Mouse (Mus musculus) kidney, postnatal 0 days (tissue): Measurements from ENCODE around the gene Olfr301. TPM values are rescaled to one million over a fixed set of nuclear protein-coding genes. Genes with fewer than 3 reads are reported as not detected.

Source experiments
- ATAC-seq: fragments of 200-750 bp; cut with Nextera tagmentation; replicated peaks from 2 replicates; pipeline ENCODE4 v1.8.0; 2017; ENCODE audit warnings: low read depth, moderate number of reproducible peaks, moderate TSS enrichment, moderate library complexity; ENCODE audit not compliant: low FRiP score
- DNase-seq: peaks from one replicate; pipeline ENCODE4 v3.0.0-alpha.2; 2016; ENCODE audit warnings: low spot score
- H3K27ac ChIP-seq: fragments of 300-500 bp; sonication (generic); 2 replicates; pipeline ENCODE4 v1.5.1; 2014; ENCODE audit warnings: mild to moderate bottlenecking
- H3K27me3 ChIP-seq: fragments of 300-500 bp; sonication (generic); 2 replicates; pipeline ENCODE4 v1.6.1; 2014; ENCODE audit warnings: low read length, mixed read lengths; ENCODE audit not compliant: insufficient read depth
- H3K36me3 ChIP-seq: fragments of 300-500 bp; sonication (generic); 2 replicates; pipeline ENCODE4 v1.6.1; 2014; ENCODE audit warnings: low read length, mixed read lengths; ENCODE audit not compliant: insufficient read depth
- H3K4me1 ChIP-seq: fragments of 300-500 bp; sonication (generic); replicated peaks from 2 replicates; pipeline ENCODE4 v1.6.1; 2014; ENCODE audit warnings: antibody characterized with exemption, low read length, mixed read lengths; ENCODE audit not compliant: insufficient read depth
- H3K4me2 ChIP-seq: fragments of 300-500 bp; sonication (generic); 2 replicates; pipeline ENCODE4 v1.6.1; 2014; ENCODE audit warnings: mild to moderate bottlenecking, low read length, moderate library complexity, mixed read lengths
- H3K4me3 ChIP-seq: fragments of 300-500 bp; sonication (generic); replicated peaks from 2 replicates; pipeline ENCODE4 v1.5.1; 2014; ENCODE audit warnings: low read depth, low read length
- H3K9ac ChIP-seq: fragments of 300-500 bp; sonication (generic); 2 replicates; pipeline ENCODE4 v1.6.1; 2014; ENCODE audit warnings: low read depth, low read length
- H3K9me3 ChIP-seq: fragments of 300-500 bp; sonication (generic); replicated peaks from 2 replicates; pipeline ENCODE4 v1.6.1; 2016; ENCODE audit warnings: low read length, inconsistent platforms, mixed read lengths
- CTCF ChIP-seq: IDR thresholded peaks from 2 replicates; pipeline ENCODE4 v1.5.1; 2016; ENCODE audit warnings: antibody characterized with exemption, low read depth, mild to moderate bottlenecking, moderate library complexity
- WGBS: fragments of 180-500 bp; shearing (Covaris S2); extraction: QIAGEN DNeasy Blood & Tissue Kit; methylation state at CpG from one replicate; pipeline ENCODE4 v1.1.7; 2014; 5-methylcytosine and 5-hydroxymethylcytosine counted together
- polyA plus RNA-seq: library from polyadenylated mRNA; unstranded; fragments of >200 nt; fragmentation: Nextera tagmentation; extraction: Ambion mirVana; gene quantifications from 2 replicates; pipeline ENCODE4 v1.2.1, GENCODE M21; 2015

Gene Olfr301
- not detected in 2 replicates for polyA plus RNA-seq

DNA sequence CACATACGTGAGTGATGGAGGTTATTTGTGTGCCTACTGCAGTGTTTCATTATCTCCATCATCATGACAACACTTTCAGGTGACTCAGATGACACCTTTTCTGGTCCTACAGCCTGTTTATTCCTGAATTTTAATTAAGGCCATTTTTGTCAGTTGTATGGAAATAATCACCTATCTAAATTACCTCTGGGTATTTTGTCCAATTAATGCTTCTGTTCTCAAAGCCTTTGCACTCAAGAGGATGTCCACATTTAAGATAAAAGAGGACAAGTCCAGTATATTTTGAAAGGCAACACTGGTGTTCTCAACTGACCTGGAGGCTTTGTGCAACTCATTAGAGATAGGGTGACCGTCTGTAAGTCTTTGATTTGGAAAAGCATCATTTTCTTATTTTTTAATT, at the start of gene Olfr301:
Olfr301 (plus strand) TSS at position 301 of the 400 bp plus-strand sequence.
- no peak for DNase-seq
- Histone ChIP-seq H3K9me3 (no peaks in the 10 kb centered on the region), H3K27ac (no peak within 1 kb of the TSS), H3K4me2 (no peak within 1 kb of the TSS), H3K36me3 (no peaks in the 10 kb centered on the region), H3K4me1 (no peaks in the 10 kb centered on the region), H3K9ac (no peak within 1 kb of the TSS), H3K27me3 (no peaks in the 10 kb centered on the region), H3K4me3 (no peak within 1 kb of the TSS)
- no peak for ATAC-seq
- no peak for TF ChIP-seq CTCF
- WGBS: 85% methylated on average over 2 of the region's 2 CpGs

DNA sequence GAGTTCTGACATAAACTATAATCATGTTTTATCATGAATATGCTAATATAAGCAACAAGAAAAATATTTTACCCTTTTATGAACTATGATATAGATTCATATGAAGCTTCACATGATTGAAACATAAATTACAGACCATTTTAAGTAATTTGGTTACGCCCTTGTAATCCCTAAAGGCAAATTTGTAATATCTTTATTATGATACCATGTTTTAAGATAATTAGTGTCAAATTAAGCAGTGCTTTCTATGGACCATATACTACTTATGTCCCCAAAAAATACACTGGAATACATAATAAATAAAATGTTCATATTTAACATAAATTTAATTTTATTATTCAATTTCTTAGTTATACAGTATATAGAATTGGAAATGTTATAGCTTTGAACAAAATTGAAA, 36.8 kb upstream of the Olfr301 start, which contains the start of gene Olfr305:
Olfr305 (minus strand) TSS at position 101 of the 400 bp plus-strand sequence.
- 74% methylated on average over 1 of the region's 1 CpGs for WGBS
- Histone ChIP-seq H3K27me3 (no peaks in the 10 kb centered on the region), H3K4me1 (no peaks in the 10 kb centered on the region), H3K4me3 (no peak within 1 kb of the TSS), H3K9me3 (no peaks in the 10 kb centered on the region), H3K36me3 (no peaks in the 10 kb centered on the region), H3K9ac (no peak within 1 kb of the TSS), H3K27ac (no peak within 1 kb of the TSS), H3K4me2 (no peak within 1 kb of the TSS)
- DNase-seq (no peak), ATAC-seq (no peak)
- no peak for TF ChIP-seq CTCF

DNA sequence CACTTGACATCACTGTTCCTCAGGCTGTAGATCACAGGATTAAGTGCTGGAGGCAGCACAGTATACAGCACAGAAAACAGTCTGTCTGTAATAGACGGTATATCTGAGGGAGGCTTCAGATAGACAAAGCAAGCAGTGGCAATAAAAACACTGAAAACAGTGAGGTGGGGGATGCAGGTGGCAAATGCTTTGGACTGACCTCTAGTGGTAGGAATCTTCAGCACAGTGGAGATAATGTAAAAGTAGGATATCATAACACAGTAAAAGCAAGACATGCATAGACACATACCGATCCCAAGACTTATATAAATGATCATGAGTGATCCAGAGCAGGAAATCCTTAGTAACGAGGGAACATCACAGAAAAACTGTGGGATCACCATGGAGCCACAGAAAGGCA, 17.9 kb upstream of the Olfr301 start:
- Histone ChIP-seq H3K4me3 (no peak overlapping the region), H3K4me2 (no peak overlapping the region), H3K36me3 (no peaks in the 10 kb centered on the region), H3K27ac (no peak overlapping the region), H3K9ac (no peak overlapping the region), H3K4me1 (no peaks in the 10 kb centered on the region), H3K9me3 (no peaks in the 10 kb centered on the region), H3K27me3 (no peaks in the 10 kb centered on the region)
- no peak for DNase-seq
- no peak for ATAC-seq
- WGBS: 60% methylated on average over 3 of the region's 3 CpGs
- TF ChIP-seq CTCF: peak; percentile 48; the same call in 1 of the 2 replicates

DNA sequence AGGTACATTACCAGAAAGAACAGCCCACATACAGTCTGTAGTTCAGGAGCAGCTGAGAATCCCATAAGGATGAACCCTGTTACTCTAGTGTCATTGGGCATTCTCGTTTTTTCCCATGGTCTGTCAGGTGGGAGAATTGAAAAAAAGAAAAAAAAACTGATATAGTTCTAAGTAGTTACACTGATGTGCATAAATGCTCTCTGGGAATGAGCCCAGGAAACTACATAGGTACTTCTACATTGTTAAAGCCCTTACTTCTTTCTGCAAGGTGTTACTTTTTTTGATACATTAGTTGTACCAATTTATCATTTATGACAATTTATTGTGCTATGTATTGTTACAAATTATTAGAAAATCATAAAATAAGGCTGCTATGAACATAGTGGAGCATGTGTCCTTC, 17.1 kb upstream of the Olfr301 start, which contains the start of gene Olfr304:
Olfr304 (minus strand) TSS at position 101 of the 400 bp plus-strand sequence.
- WGBS: 55% methylated on average over 1 of the region's 1 CpGs
- DNase-seq: no peak

DNA sequence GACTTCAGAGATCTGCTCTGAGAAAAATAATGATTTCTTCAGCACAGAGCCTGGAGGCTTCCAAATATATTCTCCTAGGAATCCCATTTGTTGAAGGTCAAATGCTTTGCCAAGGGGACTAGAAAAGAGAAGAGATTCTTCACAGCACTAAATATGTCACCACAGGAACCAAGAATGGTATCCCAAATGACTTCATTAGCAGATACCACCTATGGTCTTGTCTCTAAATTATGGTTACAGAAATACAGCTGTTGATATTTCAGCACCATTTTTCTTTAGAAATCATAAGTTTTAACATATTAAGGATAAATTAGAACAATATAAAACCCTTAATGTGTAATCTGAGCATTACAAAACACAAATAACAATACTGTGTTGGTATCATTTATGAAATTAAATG, 6.0 kb upstream of the Olfr301 start, which contains the start of gene Olfr303:
Olfr303 (minus strand) TSS at position 101 of the 400 bp plus-strand sequence.
- TF ChIP-seq CTCF: no peak
- H3K9me3 ChIP-seq: no peaks in the 10 kb centered on the region
- H3K27me3 ChIP-seq: no peaks in the 10 kb centered on the region
- H3K36me3 ChIP-seq: no peaks in the 10 kb centered on the region
- no peak within 1 kb of the TSS for H3K9ac ChIP-seq
- H3K4me3 ChIP-seq: no peak within 1 kb of the TSS
- no peak within 1 kb of the TSS for H3K4me2 ChIP-seq
- ATAC-seq (no peak), DNase-seq (no peak)
- H3K27ac ChIP-seq: no peak within 1 kb of the TSS
- no peaks in the 10 kb centered on the region for H3K4me1 ChIP-seq

More for the DNA sequence above, 17.1 kb upstream of the Olfr301 start, which contains the start of gene Olfr304:
- H3K9ac ChIP-seq: no peak within 1 kb of the TSS
- no peak within 1 kb of the TSS for H3K4me2 ChIP-seq
- H3K27me3 ChIP-seq: no peaks in the 10 kb centered on the region
- H3K4me1 ChIP-seq: no peaks in the 10 kb centered on the region
- ATAC-seq: no peak
- H3K9me3 ChIP-seq: no peaks in the 10 kb centered on the region
- H3K4me3 ChIP-seq: no peak within 1 kb of the TSS
- TF ChIP-seq CTCF: no peak
- no peak within 1 kb of the TSS for H3K27ac ChIP-seq
- H3K36me3 ChIP-seq: no peaks in the 10 kb centered on the region

DNA sequence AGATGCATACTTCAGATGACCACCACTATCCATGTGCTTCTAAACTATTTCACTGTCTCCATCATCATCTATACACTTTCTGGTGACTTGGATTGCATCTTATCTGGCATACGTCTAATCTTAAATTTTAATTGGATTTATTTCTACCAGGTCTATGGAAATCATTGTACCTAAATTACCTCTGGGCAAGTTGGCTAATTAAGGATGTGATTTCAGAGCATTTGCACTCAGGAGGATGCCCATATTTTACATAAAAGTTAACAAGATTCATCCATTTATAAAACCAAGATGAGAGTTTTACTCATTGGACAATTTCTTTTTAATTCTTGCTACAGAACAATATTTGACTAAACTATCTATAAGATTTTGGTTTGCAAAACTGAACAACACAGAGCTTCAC, 56.0 kb downstream of the Olfr301 start, which contains the start of gene Olfr299:
Olfr299 (plus strand) TSS at position 301 of the 400 bp plus-strand sequence.
- no peak within 1 kb of the TSS for H3K4me3 ChIP-seq
- ATAC-seq (no peak), DNase-seq (no peak)
- no peaks in the 10 kb centered on the region for H3K36me3 ChIP-seq
- no peak within 1 kb of the TSS for H3K9ac ChIP-seq
- 86% methylated on average over 1 of the region's 1 CpGs for WGBS
- H3K27ac ChIP-seq: no peak within 1 kb of the TSS
- no peaks in the 10 kb centered on the region for H3K4me1 ChIP-seq
- H3K27me3 ChIP-seq: no peaks in the 10 kb centered on the region
- TF ChIP-seq CTCF: no peak
- no peak within 1 kb of the TSS for H3K4me2 ChIP-seq
- H3K9me3 ChIP-seq: no peaks in the 10 kb centered on the region

Other genes with a start within 250 kb of the Olfr301 start
- not detected in 2 replicates for gene Vmn2r75, start 232.1 kb upstream of the Olfr301 start, polyA plus RNA-seq
- not detected in 2 replicates for gene Vmn2r76, start 157.5 kb upstream of the Olfr301 start, polyA plus RNA-seq
- gene Olfr310, start 126.7 kb upstream of the Olfr301 start, polyA plus RNA-seq: not detected in 2 replicates
- not detected in 2 replicates for gene Olfr309, start 90.1 kb upstream of the Olfr301 start, polyA plus RNA-seq
- not detected in 2 replicates for gene Olfr308, start 78.2 kb upstream of the Olfr301 start, polyA plus RNA-seq
- gene Olfr307, start 66.3 kb upstream of the Olfr301 start, polyA plus RNA-seq: not detected in 2 replicates
- not detected in 2 replicates for gene Olfr305, start 36.9 kb upstream of the Olfr301 start, polyA plus RNA-seq
- not detected in 2 replicates for gene Olfr304, start 17.2 kb upstream of the Olfr301 start, polyA plus RNA-seq
- not detected in 2 replicates for gene Olfr303, start 6.1 kb upstream of the Olfr301 start, polyA plus RNA-seq
- gene Olfr299, start 56.1 kb downstream of the Olfr301 start, polyA plus RNA-seq: not detected in 2 replicates
- not detected in 2 replicates for gene Olfr298, start 88.6 kb downstream of the Olfr301 start, polyA plus RNA-seq
- gene Olfr297, start 116.1 kb downstream of the Olfr301 start, polyA plus RNA-seq: not detected in 2 replicates
- not detected in 2 replicates for gene Olfr295, start 180.0 kb downstream of the Olfr301 start, polyA plus RNA-seq
- not detected in 2 replicates for gene Olfr294, start 212.8 kb downstream of the Olfr301 start, polyA plus RNA-seq
- not detected in 2 replicates for gene Olfr293, start 245.2 kb downstream of the Olfr301 start, polyA plus RNA-seq